Mouse (Mus musculus): ENCODE measurements around the gene Gm28102. TPM values are rescaled to one million over a fixed set of nuclear protein-coding genes. Genes with fewer than 3 reads are reported as not detected.

The Gm28102 gene
- not detected for polyA plus RNA-seq (2014; fragmentation: Illumina TruSeq; extraction: RNeasy Lipid Tissue Mini Kit (QIAGEN cat#74804))

GRCm38 (mm10) chrY:88053015-88053414, at the start of gene Gm28102:
Gene Gm28102 (plus strand): TSS chrY:88053315.

All from ovary, adult 10 weeks (tissue).